Mouse (Mus musculus) midbrain, embryonic 13.5 days (tissue): ENCODE data around the gene Col18a1. TPM values are rescaled to one million over a fixed set of nuclear protein-coding genes. Genes with fewer than 3 reads are reported as not detected.

Experiments used
- ATAC-seq: fragments of 200-750 bp; cut with Nextera tagmentation; 2 replicates; pipeline ENCODE4 v1.8.0; 2017; ENCODE audit warnings: mild to moderate bottlenecking, moderate TSS enrichment, moderate library complexity
- H3K27ac ChIP-seq: fragments of 300-500 bp; sonication (generic); 2 replicates; pipeline ENCODE4 v1.5.1; 2015; ENCODE audit warnings: inconsistent platforms, mild to moderate bottlenecking, moderate library complexity
- H3K27me3 ChIP-seq: fragments of 300-500 bp; sonication (generic); 2 replicates; pipeline ENCODE4 v1.6.1; 2015; ENCODE audit warnings: mild to moderate bottlenecking, inconsistent platforms
- H3K36me3 ChIP-seq: fragments of 300-500 bp; sonication (generic); 2 replicates; pipeline ENCODE4 v1.6.1; 2015; ENCODE audit warnings: mild to moderate bottlenecking, inconsistent platforms
- H3K4me1 ChIP-seq: fragments of 300-500 bp; sonication (generic); replicated peaks from 2 replicates; pipeline ENCODE4 v1.6.1; 2015; ENCODE audit warnings: inconsistent platforms
- H3K4me2 ChIP-seq: fragments of 300-500 bp; sonication (generic); replicated peaks from 2 replicates; pipeline ENCODE4 v1.6.1; 2015; ENCODE audit warnings: moderate library complexity, mild to moderate bottlenecking, inconsistent platforms
- H3K4me3 ChIP-seq: fragments of 300-500 bp; sonication (generic); replicated peaks from 2 replicates; pipeline ENCODE4 v1.5.1; 2015; ENCODE audit warnings: mild to moderate bottlenecking, inconsistent platforms
- H3K9ac ChIP-seq: fragments of 300-500 bp; sonication (generic); replicated peaks from 2 replicates; pipeline ENCODE4 v1.6.1; 2015; ENCODE audit warnings: mild to moderate bottlenecking, inconsistent platforms
- H3K9me3 ChIP-seq: fragments of 300-500 bp; sonication (generic); 2 replicates; pipeline ENCODE4 v1.6.1; 2016; ENCODE audit warnings: mild to moderate bottlenecking, inconsistent platforms
- WGBS: fragments of 180-500 bp; shearing (Covaris S2); methylation state at CpG from one replicate; pipeline ENCODE4 v1.1.7; 2015; 5-methylcytosine and 5-hydroxymethylcytosine counted together
- polyA plus RNA-seq: library from polyadenylated mRNA; unstranded; fragments of >200 nt; fragmentation: Nextera tagmentation; extraction: Ambion mirVana; gene quantifications from 2 replicates; pipeline ENCODE4 v1.2.1, GENCODE M21; 2015

Gene Col18a1
- polyA plus RNA-seq, 1 experiment from 2014 or later: 39.6 TPM

DNA sequence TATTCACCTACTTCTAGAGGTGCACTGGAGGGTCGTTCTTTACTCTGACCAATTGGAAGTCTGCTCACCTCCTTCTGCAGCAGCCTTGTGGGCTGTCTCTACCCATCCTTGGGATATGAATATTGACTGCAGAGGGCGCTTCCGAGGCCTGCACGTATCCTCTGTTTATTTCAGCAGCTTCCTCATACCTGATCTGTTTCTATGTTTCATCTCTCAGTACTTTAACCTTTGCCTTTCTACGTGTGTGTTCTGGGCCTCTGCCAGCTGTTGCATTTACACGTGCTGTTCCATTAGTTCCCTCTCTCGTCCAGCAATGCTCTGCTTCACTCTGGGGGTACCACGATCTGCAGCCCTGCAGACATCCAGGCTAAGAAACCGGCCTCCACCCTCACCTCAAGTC is 148.7 kb downstream of the Col18a1 start:
- WGBS: 76% methylated on average over 9 of the region's 9 CpGs
- Histone ChIP-seq H3K9ac (no peak overlapping the region), H3K27ac (no peak overlapping the region), H3K27me3 (no peaks in the 10 kb centered on the region), H3K36me3 (no peaks in the 10 kb centered on the region), H3K4me1 (no peaks in the 10 kb centered on the region), H3K9me3 (no peaks in the 10 kb centered on the region), H3K4me2 (no peak overlapping the region), H3K4me3 (no peak overlapping the region)
- no peak for ATAC-seq

DNA sequence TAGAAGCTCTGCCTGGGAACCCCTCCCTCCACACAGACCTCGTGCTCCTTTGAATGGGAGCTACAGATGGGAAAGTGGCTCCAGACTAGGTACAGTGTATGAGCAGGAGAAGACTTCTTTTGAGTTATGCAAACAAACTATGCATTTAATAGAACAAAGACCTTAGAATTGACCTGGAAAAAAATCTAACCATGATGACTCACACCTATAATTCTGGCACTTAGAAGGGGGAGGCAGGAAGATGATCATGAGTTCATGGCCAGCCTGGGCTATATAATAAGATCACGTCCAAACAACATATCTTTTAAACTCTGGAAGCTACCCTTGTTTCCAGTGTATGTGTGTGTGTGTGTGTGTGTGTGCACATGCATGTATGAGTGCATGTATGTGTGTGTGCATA is 149.3 kb downstream of the Col18a1 start:
- Histone ChIP-seq H3K27ac (no peak overlapping the region), H3K9ac (no peak overlapping the region), H3K4me2 (no peak overlapping the region), H3K27me3 (no peaks in the 10 kb centered on the region), H3K4me1 (no peaks in the 10 kb centered on the region), H3K36me3 (no peaks in the 10 kb centered on the region), H3K4me3 (no peak overlapping the region), H3K9me3 (no peaks in the 10 kb centered on the region)
- no peak for ATAC-seq
- 78% methylated on average over 2 of the region's 2 CpGs for WGBS

DNA sequence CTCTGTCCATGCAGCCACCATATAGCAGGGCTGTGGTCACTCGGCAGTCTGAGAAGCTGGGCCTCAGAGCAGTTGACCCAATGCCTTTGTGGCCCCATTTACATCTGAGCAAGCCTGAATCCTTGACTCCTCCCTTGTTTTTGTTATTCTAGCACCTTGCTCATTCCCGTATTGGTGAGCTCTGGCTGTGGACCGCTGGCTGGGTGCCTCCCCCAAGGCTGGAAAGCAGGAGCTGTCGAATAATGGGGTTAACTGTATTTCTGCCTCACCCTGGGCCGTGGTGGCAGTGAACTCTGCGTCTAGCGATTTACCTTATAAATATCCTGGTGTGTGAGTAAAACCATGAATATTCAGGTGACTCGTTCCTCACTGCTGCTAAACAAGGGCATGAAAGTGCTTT is 149.8 kb downstream of the Col18a1 start:
- no peak for ATAC-seq
- Histone ChIP-seq H3K4me2 (no peak overlapping the region), H3K27ac (no peak overlapping the region), H3K27me3 (no peaks in the 10 kb centered on the region), H3K36me3 (no peaks in the 10 kb centered on the region), H3K4me1 (no peaks in the 10 kb centered on the region), H3K4me3 (no peak overlapping the region), H3K9me3 (no peaks in the 10 kb centered on the region), H3K9ac (no peak overlapping the region)
- WGBS: 34% methylated on average over 8 of the region's 8 CpGs

DNA sequence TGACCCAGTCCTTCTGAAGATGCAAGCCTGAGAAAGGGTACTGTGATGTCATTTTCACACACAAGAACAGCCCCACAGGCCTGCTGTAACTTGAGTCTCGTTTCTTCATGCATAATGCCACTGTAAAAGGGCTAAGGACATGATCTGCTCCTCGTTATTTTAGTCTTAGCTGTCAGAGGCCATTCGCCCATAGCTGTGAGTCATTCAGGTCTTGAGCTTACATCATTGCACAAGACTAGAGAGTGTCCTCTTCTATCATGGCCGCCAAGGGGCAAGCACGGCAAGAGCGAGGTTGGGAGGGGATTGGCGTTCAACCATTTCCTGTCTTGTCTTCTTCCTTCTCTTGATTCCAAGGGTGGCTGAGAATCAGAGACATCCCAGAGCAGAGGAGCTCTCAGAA is 150.3 kb downstream of the Col18a1 start:
- Histone ChIP-seq H3K4me2 (no peak overlapping the region), H3K27ac (no peak overlapping the region), H3K4me1 (no peaks in the 10 kb centered on the region), H3K9ac (no peak overlapping the region), H3K4me3 (no peak overlapping the region), H3K36me3 (no peaks in the 10 kb centered on the region), H3K27me3 (no peaks in the 10 kb centered on the region), H3K9me3 (no peaks in the 10 kb centered on the region)
- ATAC-seq: no peak
- 85% methylated on average over 7 of the region's 7 CpGs for WGBS

DNA sequence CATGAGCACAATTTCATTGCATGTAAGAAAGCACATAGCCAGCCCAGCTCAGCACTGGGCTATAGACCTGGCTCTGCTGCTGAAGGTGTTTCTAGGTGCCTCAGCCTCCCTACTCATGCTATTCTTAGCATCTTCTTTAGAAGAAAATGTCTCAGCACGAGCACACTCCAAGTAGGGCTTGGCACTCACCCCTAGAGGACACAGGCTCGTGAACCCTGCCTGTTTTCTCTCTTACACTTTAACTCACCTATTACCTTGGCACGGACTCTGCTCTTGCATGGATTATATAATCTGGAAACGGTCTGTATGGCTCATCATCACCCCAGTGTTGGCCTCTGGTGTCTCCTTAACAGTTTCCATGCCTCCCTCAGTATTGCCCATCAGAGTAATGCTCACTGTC is 154.7 kb downstream of the Col18a1 start:
- Histone ChIP-seq H3K4me3 (no peak overlapping the region), H3K27ac (no peak overlapping the region), H3K4me2 (no peak overlapping the region), H3K4me1 (peaks cover 16% of the 10 kb centered on the region), H3K9me3 (no peaks in the 10 kb centered on the region), H3K9ac (no peak overlapping the region), H3K36me3 (no peaks in the 10 kb centered on the region), H3K27me3 (no peaks in the 10 kb centered on the region)
- no peak for ATAC-seq
- WGBS: 83% methylated on average over 4 of the region's 4 CpGs

DNA sequence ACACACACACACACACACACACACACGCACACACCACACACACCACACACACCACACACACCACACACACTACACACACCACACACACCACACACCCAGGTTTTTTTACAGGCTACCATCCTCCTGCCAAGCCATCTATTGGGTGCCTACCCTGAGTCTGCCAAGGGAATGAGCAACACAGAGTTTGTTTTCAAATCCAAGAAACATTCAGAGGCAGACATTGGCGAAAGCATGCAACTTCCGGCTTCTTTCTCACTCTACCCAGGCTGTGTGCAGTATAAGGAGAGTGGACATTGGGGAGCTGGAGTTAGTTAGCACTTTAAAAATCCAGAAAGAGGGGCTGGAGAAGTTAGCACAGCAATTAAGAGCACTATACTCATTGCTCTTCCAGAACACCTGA is 157.7 kb downstream of the Col18a1 start:
- peaks cover 22% of the 10 kb centered on the region for H3K4me1 ChIP-seq
- no peaks in the 10 kb centered on the region for H3K36me3 ChIP-seq
- no peaks in the 10 kb centered on the region for H3K27me3 ChIP-seq
- H3K9me3 ChIP-seq: no peaks in the 10 kb centered on the region
- 71% methylated on average over 2 of the region's 3 CpGs for whole genome bisulfite sequencing
- no peak overlapping the region for H3K4me2 ChIP-seq
- peak overlapping the region; percentile 83 for H3K27ac ChIP-seq
- no peak overlapping the region for H3K9ac ChIP-seq
- no peak for ATAC-seq
- H3K4me3 ChIP-seq: no peak overlapping the region

DNA sequence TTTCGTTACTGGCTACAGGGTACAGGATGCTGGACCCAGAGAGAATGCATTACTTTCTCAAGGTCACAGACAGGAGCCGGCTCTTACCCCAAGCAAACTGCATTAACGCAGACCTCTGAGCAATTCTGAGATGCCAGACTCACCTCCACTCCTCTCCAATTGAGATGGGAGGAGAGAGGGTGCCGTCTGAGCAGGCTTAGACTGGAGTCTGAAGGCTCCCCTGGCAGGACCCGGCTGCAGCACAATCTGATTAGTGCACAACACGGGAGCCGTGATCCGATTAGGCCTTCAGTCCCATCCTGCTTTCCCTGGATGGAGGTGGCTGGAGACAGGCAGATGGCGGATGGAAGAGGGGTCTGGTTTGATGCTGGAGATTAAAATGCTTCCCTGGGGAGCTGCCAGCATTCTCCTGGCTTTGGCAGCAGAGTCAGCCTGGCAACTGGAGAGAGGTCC is 158.2 kb downstream of the Col18a1 start:
- Histone ChIP-seq H3K27me3 (no peaks in the 10 kb centered on the region), H3K9ac (0 out of 2 replicates have a peak overlapping the region, but pooled peaks have one; percentile 10), H3K9me3 (no peaks in the 10 kb centered on the region), H3K4me3 (no peak overlapping the region), H3K4me2 (0 out of 2 replicates have a peak overlapping the region, but pooled peaks have one; percentile 11), H3K4me1 (peaks cover 22% of the 10 kb centered on the region), H3K36me3 (no peaks in the 10 kb centered on the region), H3K27ac (peak overlapping the region; percentile 83)
- 9% methylated on average over 9 of the region's 9 CpGs for WGBS
- peak; percentile 87 for ATAC-seq

DNA sequence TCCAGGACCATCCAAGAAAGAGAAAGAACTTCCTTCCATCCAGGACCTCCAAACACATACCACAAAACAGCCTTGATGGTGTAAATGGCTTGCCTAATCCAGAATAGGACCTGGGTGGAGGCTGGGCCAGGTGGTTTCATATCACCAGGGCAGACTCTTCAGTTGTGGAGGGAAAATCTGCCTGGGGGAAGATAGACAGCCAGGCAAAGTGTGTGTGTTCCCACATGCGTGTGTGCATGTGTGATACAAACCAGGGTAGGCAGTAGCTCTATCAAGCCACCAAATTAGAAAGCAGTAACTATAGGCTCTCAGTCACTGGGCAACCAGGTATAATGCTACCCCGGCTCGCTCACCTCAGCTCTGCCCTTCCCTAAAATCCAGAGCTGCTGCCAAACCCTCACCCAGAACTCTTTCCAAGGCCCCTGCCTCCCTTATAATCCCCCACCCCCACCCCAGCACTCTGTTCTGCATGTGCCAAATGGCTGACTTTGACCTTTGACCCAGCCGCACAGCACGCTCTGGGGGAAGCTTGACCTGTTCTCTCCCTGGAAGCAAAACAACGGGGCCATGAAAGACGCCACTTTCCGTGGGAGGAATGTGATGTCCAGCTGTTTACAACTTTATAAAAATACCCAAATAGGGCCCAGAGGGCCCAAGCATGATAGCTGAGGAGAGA is 158.8 kb downstream of the Col18a1 start:
- 26% methylated on average over 8 of the region's 8 CpGs for WGBS
- peak overlapping the region; percentile 83 for H3K27ac ChIP-seq

DNA sequence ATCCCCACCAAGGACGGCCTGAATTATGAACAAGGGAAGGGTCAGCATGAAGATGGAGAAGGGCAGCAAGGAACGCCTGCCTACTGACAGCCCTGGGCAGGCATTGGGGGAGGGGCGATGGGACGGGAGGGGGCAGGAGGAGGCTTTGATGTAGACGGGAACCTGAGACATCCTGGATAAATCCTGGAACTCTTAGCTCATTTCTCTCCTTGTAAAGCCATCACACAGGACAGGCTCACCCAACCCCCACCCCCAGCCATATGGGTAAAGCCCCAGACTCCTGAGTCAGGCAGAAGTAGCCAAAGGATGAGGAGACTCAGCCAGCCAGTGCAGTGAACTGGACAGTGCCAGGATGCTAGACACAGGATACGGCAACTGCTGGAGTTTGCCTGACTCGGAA is 161.4 kb downstream of the Col18a1 start:
- ATAC-seq: no peak; the same call in 1 of the 2 replicates
- Histone ChIP-seq H3K4me1 (peaks cover 22% of the 10 kb centered on the region), H3K27me3 (no peaks in the 10 kb centered on the region), H3K27ac (no peak overlapping the region), H3K4me3 (no peak overlapping the region), H3K4me2 (no peak overlapping the region), H3K9ac (no peak overlapping the region), H3K36me3 (no peaks in the 10 kb centered on the region), H3K9me3 (no peaks in the 10 kb centered on the region; the same call in 1 of the 2 replicates)
- 30% methylated on average over 7 of the region's 7 CpGs for WGBS

More for the DNA sequence above, 158.8 kb downstream of the Col18a1 start:
- H3K4me3 ChIP-seq: no peak overlapping the region
- ATAC-seq: peak; percentile 38; the same call in 1 of the 2 replicates
- no peaks in the 10 kb centered on the region for H3K9me3 ChIP-seq
- peaks cover 22% of the 10 kb centered on the region for H3K4me1 ChIP-seq
- no peaks in the 10 kb centered on the region for H3K27me3 ChIP-seq
- H3K9ac ChIP-seq: no peak overlapping the region
- 0 out of 2 replicates have a peak overlapping the region, but pooled peaks have one; percentile 11 for H3K4me2 ChIP-seq
- no peaks in the 10 kb centered on the region for H3K36me3 ChIP-seq

Other genes with a start within 250 kb of the Col18a1 start
- 55.2 and 55.3 TPM in 2 replicates for gene Pcbp3, start 204.7 kb downstream of the Col18a1 start, polyA plus RNA-seq
- gene Slc19a1, start 134.3 kb downstream of the Col18a1 start, polyA plus RNA-seq: 33.0 and 35.8 TPM in 2 replicates
- 57.0 and 57.7 TPM in 2 replicates for gene Pofut2, start 92.7 kb upstream of the Col18a1 start, polyA plus RNA-seq